Mouse (Mus musculus) olfactory bulb, adult 2 months (tissue): Measurements from ENCODE around the gene Cdc37l1.

Experiments
- CTCF ChIP-seq: fragments of 200-500 bp; IDR thresholded peaks from 2 replicates; pipeline ENCODE4 v1.5.1; 2012; ENCODE audit warnings: low read depth, mild to moderate bottlenecking, low read length, moderate library complexity; ENCODE audit not compliant: insufficient read depth
- POLR2A ChIP-seq: fragments of 200-500 bp; IDR thresholded peaks from 2 replicates; pipeline ENCODE4 v1.6.1; 2012; ENCODE audit warnings: mild to moderate bottlenecking, low read depth, low read length, moderate library complexity; ENCODE audit not compliant: insufficient read depth

DNA sequence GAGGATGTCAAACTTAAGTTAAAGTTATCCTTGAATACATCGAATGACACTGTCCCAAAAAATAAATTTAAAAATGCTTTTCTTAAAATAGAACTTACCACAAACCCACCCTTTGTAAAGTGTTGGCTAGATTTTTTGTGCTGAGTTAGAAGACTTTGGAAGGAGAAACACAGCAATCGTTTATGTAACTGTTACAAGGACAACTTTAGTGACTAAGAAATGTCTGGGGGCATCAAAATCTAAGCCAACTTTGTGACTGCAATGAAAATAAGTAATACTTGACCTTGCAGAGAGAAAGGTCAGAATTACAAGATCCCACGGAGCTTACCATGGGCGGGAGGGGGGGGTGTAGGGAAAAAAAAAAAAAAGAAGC, 56.8 kb downstream of the Cdc37l1 start:
- no peak for TF ChIP-seq CTCF
- no peak for TF ChIP-seq POLR2A
